Mouse (Mus musculus) regulatory T cell (primary cell): ENCODE data around the gene Usp36.

Experiments used
- in situ Hi-C: fragments of 300-600 bp; cut with MboI, MseI; formaldehyde crosslinking; loops from one replicate; pipeline ENCODE4 v1.15.1; 2025; ENCODE audit warnings: high pct_unique_total_duplicates

Usp36 gene

DNA sequence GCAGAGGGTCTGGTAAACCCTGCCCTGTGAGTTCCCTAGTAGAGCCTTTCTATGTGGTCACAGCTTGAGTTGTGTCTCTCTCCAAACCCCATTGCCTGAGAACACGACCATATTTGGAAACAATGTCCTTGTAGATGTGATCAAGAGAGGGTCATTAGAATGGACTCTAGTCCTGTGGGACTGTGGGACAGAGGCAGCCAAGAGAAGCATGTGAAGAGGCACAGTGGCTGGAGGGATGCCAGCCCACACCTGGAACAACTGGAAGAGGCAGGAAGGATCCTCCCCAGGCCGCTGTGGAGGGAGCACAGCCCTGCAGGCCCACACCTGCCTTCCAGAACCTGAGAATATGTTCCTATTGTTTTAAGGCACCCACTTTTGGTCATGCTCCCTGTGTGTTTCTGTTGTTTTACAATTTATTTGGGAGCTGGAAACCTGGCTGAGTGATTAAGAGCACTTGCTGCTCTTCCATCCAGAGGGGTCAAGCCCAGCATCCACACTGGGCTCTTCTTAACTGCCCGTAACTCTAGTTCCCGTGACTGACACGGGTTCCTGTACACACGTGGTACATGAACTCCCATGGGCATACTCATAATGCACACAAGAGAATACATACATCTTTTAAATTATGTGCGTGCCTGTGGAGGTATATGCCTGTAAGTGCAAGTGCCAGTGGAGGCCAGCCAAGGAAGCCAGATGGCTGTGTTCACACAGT, 36.4 kb downstream of the Usp36 start:
- in situ Hi-C loops = loop anchor here (10.0 to 25.0 kb wide), 2 partner anchors 1709 to 1931 kb away; no protein-coding TSS in a partner anchor

DNA sequence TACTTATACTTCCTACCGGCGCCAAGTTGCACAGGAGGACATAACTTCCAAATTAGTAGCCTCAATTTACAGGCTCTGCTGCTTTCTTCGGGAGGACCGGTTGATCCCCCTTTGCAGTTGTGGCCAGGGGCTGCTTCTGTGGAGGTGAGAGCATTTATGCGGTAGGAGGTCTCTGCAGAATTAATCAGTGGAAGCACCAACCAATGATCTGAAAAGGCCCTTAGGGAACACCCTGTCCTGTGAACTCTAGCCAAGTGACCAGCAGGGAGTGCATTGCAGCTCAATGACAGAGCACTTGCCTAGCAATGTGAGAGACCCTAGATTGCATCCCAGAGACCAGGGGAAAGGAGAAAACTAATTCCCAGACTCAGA, 41.0 kb downstream of the Usp36 start:
- in situ Hi-C loops = loop anchor here (25.0 kb wide), 1 partner anchor 912 kb away; no protein-coding TSS in a partner anchor

DNA sequence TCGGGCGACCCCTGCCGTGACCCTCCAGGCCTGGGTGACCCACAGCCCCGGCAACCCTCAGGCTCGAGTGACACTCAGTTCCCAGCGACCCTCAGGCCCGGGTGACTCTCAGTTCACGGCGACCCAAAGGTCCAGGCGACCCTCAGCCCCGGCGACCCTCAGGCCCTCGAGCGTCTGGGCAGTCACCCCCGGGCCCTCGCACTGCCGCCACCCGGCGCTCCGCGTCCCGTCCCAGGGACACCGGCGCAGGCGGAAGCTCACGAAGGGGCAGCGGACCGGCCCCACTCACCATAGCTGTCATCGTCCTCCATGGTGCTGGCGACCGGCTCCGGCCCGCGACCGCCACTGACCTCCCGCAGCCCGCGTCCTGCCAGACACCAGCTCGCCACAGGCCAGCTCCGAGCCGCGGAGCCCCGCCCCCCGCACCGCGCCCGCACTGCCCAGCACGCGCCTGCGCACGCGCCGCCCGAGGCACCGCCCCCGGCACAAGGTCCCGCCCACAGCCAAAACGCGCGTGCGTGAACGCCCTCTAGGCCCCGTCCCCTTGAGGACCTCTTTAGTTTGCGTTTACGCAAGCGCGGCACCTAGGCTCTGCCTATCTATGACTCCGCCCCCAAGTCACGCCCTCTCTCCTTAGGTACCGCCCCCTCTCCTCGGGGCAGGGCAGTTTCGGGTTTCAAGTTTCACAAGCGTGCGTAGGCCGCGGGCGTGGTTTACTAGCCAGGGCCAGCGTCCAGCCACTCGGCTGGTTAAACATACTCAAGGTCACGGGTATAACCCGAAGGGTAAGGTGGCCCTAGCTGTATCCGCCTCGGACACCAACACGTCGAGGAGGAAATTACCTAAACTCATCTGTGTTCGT, 41.7 kb downstream of the Usp36 start, which contains the start of gene Cyth1:
Gene Cyth1 (minus strand): TSS at position 443 of the 862 bp plus-strand sequence.
- in situ Hi-C loops = loop anchor here (25.0 kb wide), 1 partner anchor 911 kb away; no protein-coding TSS in a partner anchor

DNA sequence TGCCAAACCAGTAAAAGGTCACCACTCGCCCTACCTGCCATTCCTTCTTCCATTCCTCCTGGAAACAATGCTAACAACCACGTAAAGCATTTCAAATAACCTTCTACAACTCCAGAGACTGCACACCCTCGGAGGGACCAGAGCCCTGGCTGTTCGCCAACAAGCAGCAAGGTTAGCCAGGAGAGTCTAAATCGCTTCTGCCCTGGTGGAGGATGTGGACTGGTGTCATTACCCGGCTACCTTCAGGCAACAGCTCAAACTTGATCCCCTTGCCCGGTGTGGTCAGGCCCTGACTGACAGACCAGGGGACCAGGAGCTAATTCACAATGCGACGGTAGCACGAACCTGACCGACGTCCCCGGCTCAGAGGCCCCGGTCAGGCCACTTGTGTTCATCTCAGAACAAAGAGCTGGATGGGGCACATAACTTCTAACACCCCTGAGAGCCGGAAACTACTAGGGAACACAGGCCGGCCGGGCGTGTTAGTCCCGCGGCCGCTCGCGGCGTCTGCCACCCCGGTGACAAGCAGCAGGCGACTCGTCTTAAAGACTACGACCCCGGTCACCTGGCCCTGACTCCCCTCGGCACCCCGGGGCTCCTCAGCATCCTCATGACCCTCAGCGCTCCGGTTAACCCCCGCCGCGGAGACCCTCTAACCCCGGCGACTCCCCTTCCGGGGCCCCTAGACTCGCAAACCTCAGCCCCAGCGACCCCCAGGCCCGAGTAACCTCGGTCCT, 42.5 kb downstream of the Usp36 start:
- in situ Hi-C loops = loop anchor here (25.0 kb wide), 1 partner anchor 910 kb away; no protein-coding TSS in a partner anchor

DNA sequence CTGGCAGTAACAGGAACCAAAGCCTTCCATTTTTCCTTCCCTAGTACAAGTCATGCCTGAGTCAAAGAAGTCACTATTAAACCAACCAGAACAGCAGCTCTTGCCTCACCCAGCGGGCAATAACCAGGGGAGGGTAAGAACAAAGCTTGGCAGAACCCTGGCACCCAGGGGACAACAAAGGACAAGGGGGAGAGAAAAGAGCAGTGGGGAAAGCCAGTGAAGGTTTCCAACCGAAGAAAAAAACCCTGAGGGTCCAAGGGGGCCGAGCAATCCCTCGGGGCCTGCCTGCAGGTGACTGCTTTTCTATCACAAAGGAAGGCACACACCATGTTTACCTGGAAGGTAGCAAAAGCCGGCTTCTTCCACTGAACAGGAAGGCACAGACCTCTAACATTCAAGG, 43.3 kb downstream of the Usp36 start:
- in situ Hi-C loops = loop anchor here (25.0 kb wide), 1 partner anchor 909 kb away; no protein-coding TSS in a partner anchor

DNA sequence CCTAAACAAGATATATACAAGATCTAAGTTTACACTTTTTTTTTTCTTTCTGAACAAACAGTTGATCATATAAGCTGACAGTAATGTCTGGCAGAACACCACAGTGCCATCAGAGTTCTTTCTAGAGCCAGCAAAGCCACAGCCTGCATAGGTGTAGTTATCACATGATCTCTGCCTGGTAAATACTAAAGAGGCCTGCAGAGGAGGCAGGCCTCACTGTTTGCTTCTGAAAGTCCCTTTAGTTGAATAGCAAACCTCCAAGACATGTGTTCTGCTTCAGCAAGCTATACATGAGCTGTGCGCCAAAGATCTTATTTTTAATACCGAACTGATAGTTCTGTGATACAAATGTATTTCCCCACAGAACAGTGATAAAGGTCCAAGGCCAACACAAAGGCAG, 44.9 kb downstream of the Usp36 start:
- in situ Hi-C loops = loop anchor here (25.0 kb wide), 1 partner anchor 908 kb away; no protein-coding TSS in a partner anchor

DNA sequence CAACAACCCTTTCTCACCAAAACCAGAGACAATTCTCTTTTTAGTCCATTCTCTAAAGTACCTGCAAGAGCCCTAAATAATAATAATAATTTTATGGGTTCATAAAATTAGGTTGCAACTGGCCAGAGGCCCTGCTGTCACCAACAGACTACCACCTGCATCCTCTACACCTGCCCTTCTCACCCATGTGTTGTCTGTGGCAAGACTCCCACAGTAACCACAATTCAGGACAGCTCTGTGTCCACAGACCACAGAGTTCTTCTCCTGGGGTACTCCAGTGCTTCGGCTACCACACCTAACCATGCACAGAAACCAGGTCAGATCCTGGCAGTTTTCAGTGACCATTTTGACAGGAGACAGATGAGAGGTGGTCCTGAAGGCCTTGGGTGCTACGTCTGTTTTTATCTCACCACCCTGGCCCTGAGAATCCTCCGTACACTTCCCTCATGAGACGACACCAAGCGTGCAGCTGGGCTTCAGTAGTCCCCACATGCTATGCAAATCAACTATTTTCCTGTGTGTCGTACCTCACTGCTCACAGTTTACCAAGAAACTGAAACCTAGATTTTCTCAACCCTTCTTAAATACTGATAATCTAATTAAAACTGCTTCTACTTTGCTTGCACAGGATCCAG, 46.3 kb downstream of the Usp36 start:
- in situ Hi-C loops = loop anchor here (25.0 kb wide), 1 partner anchor 906 kb away; no protein-coding TSS in a partner anchor

DNA sequence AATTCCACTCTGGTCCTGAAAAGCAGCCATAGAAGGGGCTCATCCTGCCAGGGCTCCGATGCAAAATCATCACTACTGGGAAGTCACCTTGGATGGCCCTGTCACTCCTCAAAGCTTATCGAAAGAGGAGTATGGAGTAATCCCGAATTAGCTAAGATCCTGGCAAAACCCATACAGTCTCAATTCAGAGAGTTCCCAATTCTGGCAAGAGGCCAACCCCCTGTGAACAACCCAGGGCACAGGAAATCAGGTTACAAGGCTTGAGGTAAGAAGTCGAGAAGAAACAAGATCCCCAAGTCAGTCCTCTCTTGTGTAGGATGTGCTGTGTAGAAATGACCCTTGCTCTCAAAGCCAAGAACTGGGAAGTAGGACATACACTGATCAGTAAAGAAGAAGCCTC, 47.5 kb downstream of the Usp36 start:
- in situ Hi-C loops = loop anchor here (25.0 kb wide), 1 partner anchor 905 kb away; no protein-coding TSS in a partner anchor

DNA sequence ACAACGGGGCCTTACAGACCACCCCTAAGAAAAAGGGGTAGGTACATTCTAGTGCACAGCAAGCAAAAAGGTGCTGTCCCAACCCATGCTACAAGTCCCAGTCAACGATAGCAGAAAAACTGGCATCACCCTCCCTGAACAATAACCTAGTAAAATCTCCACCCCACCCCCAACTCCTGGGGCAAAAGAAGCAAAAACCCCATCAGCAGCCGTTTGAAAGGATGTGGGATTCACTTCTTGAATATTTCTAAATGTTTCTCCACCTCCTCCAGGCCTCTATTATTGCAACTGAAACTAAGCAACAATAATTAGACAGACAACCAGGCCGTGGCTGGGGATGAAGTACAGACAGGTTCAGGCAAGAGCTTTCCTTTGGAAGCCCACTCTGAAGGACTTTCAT, 49.7 kb downstream of the Usp36 start:
- in situ Hi-C loops = loop anchor here (25.0 kb wide), 1 partner anchor 903 kb away; no protein-coding TSS in a partner anchor

DNA sequence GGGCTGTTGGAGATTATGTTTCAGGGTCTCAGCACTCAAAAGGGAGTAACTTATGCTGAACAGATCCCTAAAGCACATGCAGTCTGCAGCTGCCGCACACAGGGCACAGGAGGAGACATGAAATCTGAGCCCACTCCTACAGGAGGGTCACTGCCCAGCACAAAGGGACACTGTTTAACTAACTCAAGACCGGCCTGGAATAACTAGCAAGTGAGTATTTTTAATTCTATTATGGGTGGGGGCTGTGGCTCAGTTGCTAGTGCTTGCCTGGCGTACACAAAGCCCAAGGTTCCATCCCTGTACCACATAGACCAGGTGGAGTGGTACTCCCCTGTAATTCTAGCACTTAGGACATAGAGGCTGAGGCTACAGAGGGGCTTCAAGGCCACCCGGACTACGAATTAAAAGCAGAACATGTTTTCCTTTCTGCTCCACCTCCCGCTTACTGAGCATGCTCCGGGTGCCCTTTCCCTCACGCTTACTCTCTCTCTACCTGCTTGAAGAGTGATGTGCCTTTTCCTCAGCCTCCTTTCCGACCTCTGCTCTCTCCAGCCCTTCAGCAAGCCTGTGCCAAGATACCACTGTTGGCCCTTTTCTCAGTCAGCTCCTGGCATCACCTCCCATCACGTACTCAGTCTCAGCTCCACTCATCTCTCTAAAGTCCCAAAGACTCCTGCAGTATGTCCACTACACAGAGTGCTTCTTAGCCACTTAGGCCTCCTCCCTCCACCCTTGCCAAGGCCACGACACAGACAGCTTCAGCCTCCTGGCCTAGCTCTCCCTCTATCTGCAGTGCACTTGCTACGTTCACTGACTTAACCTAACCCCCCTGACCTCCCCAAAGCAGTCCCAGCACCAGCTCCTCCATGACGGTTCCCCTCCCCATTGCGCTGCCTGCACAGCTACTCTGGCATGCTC, 50.5 kb downstream of the Usp36 start:
- in situ Hi-C loops = loop anchor here (25.0 kb wide), 1 partner anchor 902 kb away; no protein-coding TSS in a partner anchor

DNA sequence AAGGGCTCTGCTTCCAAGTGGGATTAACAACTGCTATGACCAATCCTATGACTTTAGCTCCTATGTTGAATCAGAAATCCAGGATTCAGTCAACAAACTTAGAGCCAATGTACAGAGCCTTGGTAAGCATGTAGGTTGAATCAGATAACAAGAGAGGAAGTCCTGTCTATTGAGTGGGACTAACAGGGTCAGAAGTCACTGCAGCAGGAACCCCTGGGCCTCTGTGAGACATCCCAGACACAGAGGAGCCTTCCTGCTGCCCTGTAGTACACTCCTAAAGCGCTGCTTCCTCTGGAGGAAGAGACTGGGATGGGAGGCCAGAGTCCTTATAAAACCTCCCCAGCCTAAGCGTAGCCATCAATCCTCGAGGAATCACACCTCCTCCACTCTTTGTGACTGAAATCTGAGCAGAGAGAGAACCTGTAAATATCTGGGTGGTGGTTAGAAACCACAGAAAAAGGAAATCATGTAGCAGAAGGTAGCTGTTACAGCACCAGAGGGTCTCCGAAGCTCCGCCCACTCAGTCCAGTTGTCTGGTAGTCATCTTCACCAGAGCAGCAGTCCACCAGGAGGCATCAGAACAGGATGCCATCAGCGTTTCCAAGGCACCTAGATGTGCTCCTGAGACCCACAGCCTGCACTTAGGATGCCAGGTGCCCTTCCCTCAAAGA, 53.4 kb downstream of the Usp36 start:
- in situ Hi-C loops = loop anchor here (25.0 kb wide), 1 partner anchor 899 kb away; no protein-coding TSS in a partner anchor

DNA sequence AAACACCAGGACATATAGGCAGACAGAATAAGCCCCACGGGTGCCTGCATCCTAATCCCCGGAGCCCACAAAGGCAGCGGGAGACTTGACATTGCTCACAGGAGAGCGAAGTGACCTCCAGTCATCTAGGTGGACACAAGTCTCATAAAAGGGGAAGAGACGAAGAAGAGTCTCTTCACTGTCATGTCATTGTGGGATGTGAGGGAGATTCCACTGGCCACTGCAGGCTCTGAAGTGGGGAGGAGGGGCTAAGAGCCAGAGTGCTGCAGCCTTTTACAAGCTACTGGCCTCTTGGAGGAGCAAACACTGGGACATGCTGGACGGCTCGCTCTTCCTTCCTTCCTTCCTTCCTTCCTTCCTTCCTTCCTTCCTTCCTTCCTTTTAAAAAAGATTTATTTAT, 55.1 kb downstream of the Usp36 start:
- in situ Hi-C loops = loop anchor here (25.0 kb wide), 1 partner anchor 898 kb away; no protein-coding TSS in a partner anchor

DNA sequence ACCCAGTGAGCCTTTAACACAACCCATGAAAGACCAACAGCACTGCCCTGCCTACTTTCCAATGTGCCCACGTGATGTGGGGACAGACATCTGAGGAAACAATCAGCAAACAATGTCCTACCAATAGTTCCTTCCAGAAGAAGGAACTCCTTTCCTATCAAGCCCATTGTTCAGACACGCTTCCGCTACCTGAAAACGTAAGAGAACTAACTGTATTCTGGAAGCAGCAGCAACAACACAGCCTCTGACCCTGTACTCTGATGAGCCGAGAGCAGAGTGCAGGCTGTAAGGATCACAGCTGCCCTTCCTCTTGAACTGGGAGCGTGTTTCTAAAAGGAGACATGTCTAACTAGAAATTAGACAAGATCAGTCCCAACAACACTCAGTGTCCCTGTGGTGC, 55.5 kb downstream of the Usp36 start:
- in situ Hi-C loops = loop anchor here (25.0 kb wide), 1 partner anchor 897 kb away; no protein-coding TSS in a partner anchor

DNA sequence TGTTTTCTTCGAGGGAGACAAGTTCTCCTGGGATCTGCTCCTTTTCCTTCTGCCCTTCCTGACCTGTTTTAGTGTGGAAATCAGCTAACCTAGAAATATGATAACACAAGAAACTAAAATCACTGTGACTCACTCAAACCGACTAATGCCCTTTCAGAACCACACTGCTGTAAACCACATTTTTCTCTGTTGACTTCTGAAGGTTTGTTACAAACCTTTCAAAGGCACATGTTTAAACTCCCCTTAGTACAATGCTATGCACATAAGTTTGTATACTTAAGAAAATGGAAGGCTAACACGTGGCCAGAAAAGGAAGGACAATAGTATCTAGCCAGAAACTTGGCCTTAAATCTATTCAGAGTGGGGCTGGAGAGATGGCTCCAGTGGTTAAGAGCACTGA, 56.1 kb downstream of the Usp36 start:
- in situ Hi-C loops = loop anchor here (25.0 kb wide), 1 partner anchor 897 kb away; no protein-coding TSS in a partner anchor

DNA sequence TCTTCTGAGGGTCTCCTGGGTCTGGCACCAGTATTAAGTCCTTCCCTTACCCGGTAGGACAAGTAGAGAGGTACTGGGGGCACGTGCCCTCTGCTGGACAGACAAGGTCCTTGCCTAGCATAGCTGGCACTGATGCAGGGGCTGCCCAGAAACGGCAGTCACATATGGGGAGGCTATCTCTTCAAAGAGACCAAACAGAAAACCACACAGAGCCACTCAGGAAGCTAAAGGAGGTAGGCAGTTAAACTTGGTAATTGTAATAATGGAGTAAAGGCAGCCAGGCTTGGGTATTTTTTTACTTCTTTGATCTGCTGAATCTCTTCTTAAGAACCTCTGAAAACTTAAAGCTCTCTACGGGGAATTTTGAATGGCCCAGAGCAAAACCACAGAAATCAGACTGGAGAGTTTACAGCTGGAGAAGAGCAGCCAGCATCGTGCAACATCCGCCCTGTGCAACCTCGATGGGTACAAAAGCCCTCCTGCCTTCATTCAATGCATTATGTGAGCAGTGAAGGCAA, 57.7 kb downstream of the Usp36 start:
- in situ Hi-C loops = loop anchor here (25.0 kb wide), 1 partner anchor 895 kb away; no protein-coding TSS in a partner anchor

DNA sequence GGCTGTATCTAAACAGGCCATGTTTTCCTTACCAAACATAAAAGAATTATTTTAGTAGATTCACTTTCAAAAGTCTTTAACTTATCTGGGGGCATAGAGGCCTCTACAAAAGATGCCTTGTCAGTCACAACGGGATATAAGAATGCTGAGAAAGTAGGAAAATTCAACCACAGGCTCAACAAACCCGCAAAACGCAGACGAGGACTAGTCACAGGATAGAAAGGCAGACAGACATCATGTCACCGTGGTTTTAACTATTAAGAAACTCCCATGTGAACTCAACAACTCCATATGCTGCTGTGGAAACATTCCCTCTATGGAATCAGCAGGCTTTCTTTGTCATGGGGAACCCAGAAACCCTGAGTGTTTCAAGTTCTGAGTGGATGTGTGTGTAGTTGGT, 60.1 kb downstream of the Usp36 start:
- in situ Hi-C loops = loop anchor here (10.0 to 25.0 kb wide), 2 partner anchors 893 to 925 kb away; no protein-coding TSS in a partner anchor

DNA sequence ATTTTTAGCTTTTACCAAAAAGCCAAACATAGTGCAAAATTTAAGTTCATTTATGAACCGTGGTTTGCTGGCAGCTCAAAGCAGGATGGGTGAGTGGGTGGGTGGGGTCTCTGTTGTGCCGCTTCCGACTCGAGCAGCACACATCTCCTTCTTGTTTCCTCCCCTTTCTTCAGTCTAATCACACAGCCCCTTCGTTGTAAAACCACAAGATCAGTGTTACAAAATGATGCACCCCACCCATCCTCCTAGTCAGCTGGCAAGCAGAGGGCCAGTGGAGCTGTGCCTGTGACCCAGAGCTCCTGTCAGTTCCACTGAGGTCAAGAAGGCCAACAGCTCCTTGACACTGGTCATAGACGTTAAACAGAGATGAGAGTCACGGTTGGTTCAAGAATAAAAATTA, 62.4 kb downstream of the Usp36 start:
- in situ Hi-C loops = loop anchor here (10.0 to 25.0 kb wide), 2 partner anchors 890 to 927 kb away; no protein-coding TSS in a partner anchor

DNA sequence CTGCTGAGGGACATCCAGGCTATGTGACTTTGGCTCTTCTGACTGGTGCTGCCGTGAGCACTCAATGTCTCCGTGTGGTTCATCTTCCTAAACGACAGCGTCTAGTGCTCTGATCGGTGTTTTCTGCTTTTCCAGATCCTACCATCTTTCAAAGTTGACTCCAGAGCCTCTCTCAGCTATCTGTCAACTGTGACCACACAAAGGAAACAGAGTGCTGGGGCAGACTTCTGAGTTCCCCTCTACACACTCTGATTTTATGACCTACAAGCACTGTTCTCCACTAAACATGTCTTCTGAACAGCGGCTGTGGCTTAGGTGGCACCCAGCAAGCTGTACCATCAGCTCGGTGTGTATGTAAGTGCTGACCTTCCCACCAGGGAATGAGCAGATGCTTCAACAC, 63.2 kb downstream of the Usp36 start:
- in situ Hi-C loops = loop anchor here (10.0 to 25.0 kb wide), 2 partner anchors 890 to 928 kb away; no protein-coding TSS in a partner anchor
